Mouse (Mus musculus): Measurements from ENCODE around the gene Vim. TPM values are rescaled to one million over a fixed set of nuclear protein-coding genes. Genes with fewer than 3 reads are reported as not detected.
"Not testable (repeated sequence)": the region's sequence is repeated elsewhere in the genome, so short reads cannot be mapped to it uniquely, and the experiment has no call there.

Gene Vim
- polyA plus RNA-seq, 2 experiments from 2014 or later = 335 to 360 TPM

GRCm38 (mm10) chr2:13570122-13570521 lies 3.6 kb upstream of the Vim start:
- ATAC-seq = no peak

GRCm38 (mm10) chr2:13572101-13572553 lies 1.6 kb upstream of the Vim start:
- no peak for ATAC-seq

- ATAC-seq = no peak
Observed at GRCm38 (mm10) chr2:13572647-13573407, 900 bp upstream of the Vim start.

GRCm38 (mm10) chr2:13574066-13574800 lies 506 bp downstream of the Vim start:
- ATAC-seq = peak; percentile 59

GRCm38 (mm10) chr2:13574801-13575150 lies 1.0 kb downstream of the Vim start:
- ATAC-seq = peak; percentile 64

- peak; percentile 46 for ATAC-seq
Observed at GRCm38 (mm10) chr2:13575287-13575801, 1.6 kb downstream of the Vim start.

- no peak for ATAC-seq
Observed at GRCm38 (mm10) chr2:13575926-13576325, 2.2 kb downstream of the Vim start.

GRCm38 (mm10) chr2:13577399-13577798 lies 3.7 kb downstream of the Vim start:
- ATAC-seq = no peak

- ATAC-seq = no peak
Observed at GRCm38 (mm10) chr2:13578473-13579152, 4.9 kb downstream of the Vim start.

- no peak for ATAC-seq
Observed at GRCm38 (mm10) chr2:13579315-13579714, 5.6 kb downstream of the Vim start.

GRCm38 (mm10) chr2:13579991-13580390 lies 6.3 kb downstream of the Vim start:
- peak; percentile 27 for ATAC-seq

- no peak for ATAC-seq
Observed at GRCm38 (mm10) chr2:13582184-13582583, 8.5 kb downstream of the Vim start.

GRCm38 (mm10) chr2:13583746-13584145 lies 10.0 kb downstream of the Vim start:
- not testable (repeated sequence) for ATAC-seq

GRCm38 (mm10) chr2:13593328-13593727 lies 19.6 kb downstream of the Vim start:
- ATAC-seq = no peak

- ATAC-seq = peak; percentile 90
Observed at GRCm38 (mm10) chr2:13596965-13597656, 23.4 kb downstream of the Vim start.

- no peak for ATAC-seq
Observed at GRCm38 (mm10) chr2:13598166-13598565, 24.4 kb downstream of the Vim start.

- no peak for ATAC-seq
Observed at GRCm38 (mm10) chr2:13603093-13603492, 29.4 kb downstream of the Vim start.

- not testable (repeated sequence) for ATAC-seq
Observed at GRCm38 (mm10) chr2:13603636-13604035, 29.9 kb downstream of the Vim start.

GRCm38 (mm10) chr2:13630136-13630832 lies 56.6 kb downstream of the Vim start:
- ATAC-seq = no peak

Measured in CD4-positive, CD25-positive, alpha-beta regulatory T cell, adult 4 months (primary cell).